ENCODE assay signal across 14 mouse cellular contexts in the genomic region with DNA sequence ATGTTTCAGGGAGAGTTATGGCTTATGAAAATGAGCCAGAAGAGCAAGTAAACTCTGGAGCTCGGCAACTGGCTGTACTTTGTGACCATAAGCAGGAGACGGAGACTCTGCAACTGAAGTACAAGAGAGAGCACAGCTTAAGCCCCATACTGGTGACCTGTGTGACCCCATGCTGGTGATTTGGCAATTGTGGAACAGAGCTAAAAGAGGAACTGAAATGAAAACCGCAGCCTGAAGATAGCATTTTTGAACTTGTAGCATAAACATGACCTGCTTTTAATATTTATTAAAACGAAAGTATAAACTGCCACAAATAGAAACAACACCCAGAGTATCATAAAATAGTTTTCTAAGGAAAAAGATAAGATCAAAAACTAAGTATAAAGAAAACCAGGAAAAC.
A peak's percentile ranks its signal among the peaks of the same experiment; 100 is the strongest.
DNase-seq lines count a peak whose midpoint lies in the region; ATAC-seq and TF ChIP-seq lines count a peak whose summit lies in the region.
"Had no signal": no experiment of that assay in that cellular context is flagged by ENCODE, and none has a peak within 500 bp of the region (broad histone marks: within the 10 kb centered on the region; RNA-seq: fewer than 3 reads in every experiment).

No protein-coding gene starts in this region.

- H3K9me3 ChIP-seq in kidney, postnatal 0 days (replicated peaks; ENCODE audit: low read length), result no peaks in the 10 kb centered on the region
- no peaks in the 10 kb centered on the region for H3K9me3 ChIP-seq in kidney, embryonic 16.5 days (ENCODE audit: low read length)
- no peaks in the 10 kb centered on the region for H3K9me3 ChIP-seq in lung, embryonic 14.5 days (ENCODE audit: low read depth, low read length)
- H3K9me3 ChIP-seq: embryonic facial prominence, embryonic 13.5 days; G1E; hindbrain, embryonic 10.5 days had no signal

- TF ChIP-seq CTCF in kidney, postnatal 0 days (IDR thresholded peaks at IDR 0.05; ENCODE audit: low read depth), result no peak
- TF ChIP-seq CTCF in lung, embryonic 14.5 days (IDR thresholded peaks at IDR 0.05; ENCODE audit: low read depth), result no peak
- TF ChIP-seq CTCF in layer of hippocampus, adult 2 months (conservative IDR thresholded peaks at IDR 0.05), result no peak

- H3K4me2 ChIP-seq in kidney, postnatal 0 days (ENCODE audit: low read length), result no peak overlapping the region
- H3K4me2 ChIP-seq in kidney, embryonic 16.5 days (replicated peaks; ENCODE audit: low read depth, low read length), result no peak overlapping the region
- no peak overlapping the region for H3K4me2 ChIP-seq in lung, embryonic 14.5 days
- H3K4me2 ChIP-seq: embryonic facial prominence, embryonic 13.5 days had no signal

- WGBS in kidney, postnatal 0 days, result 61% methylated on average over 4 of the region's 4 CpGs
- WGBS in kidney, embryonic 16.5 days, result 61% methylated on average over 4 of the region's 4 CpGs
- WGBS in lung, embryonic 14.5 days, result 25% methylated on average over 4 of the region's 4 CpGs

- H3K27me3 ChIP-seq in kidney, postnatal 0 days (ENCODE audit: insufficient read depth, low read length), result no peaks in the 10 kb centered on the region
- H3K27me3 ChIP-seq in kidney, embryonic 16.5 days (ENCODE audit: insufficient read depth, low read length), result no peaks in the 10 kb centered on the region
- H3K27me3 ChIP-seq in lung, embryonic 14.5 days (ENCODE audit: insufficient read depth, low read length), result no peaks in the 10 kb centered on the region
- H3K27me3 ChIP-seq: embryonic facial prominence, embryonic 13.5 days had no signal

- no peak for ATAC-seq in kidney, postnatal 0 days (replicated peaks; ENCODE audit: low FRiP score, low read depth)
- ATAC-seq in kidney, embryonic 16.5 days (ENCODE audit: low FRiP score, low TSS enrichment), result no peak
- ATAC-seq in lung, embryonic 14.5 days (ENCODE audit: insufficient read depth), result peak; percentile 50; the same call in 1 of the 2 replicates

- 0 out of 2 replicates have a peak, but pooled peaks cover 4% of the 10 kb centered on the region for H3K4me1 ChIP-seq in kidney, postnatal 0 days (replicated peaks; ENCODE audit: insufficient read depth, low read length)
- H3K4me1 ChIP-seq in kidney, embryonic 16.5 days (ENCODE audit: insufficient read depth, low read length), result 0 out of 2 replicates have a peak, but pooled peaks cover 7% of the 10 kb centered on the region
- H3K4me1 ChIP-seq in lung, embryonic 14.5 days (ENCODE audit: insufficient read depth), result peaks cover 8% of the 10 kb centered on the region; the same call in 1 of the 2 replicates
- H3K4me1 ChIP-seq: embryonic facial prominence, embryonic 13.5 days had no signal

- no peak overlapping the region for H3K27ac ChIP-seq in kidney, postnatal 0 days
- H3K27ac ChIP-seq in kidney, embryonic 16.5 days (ENCODE audit: low read length), result no peak overlapping the region
- H3K27ac ChIP-seq in lung, embryonic 14.5 days (ENCODE audit: low read depth), result peak overlapping the region; percentile 55; the same call in 1 of the 2 replicates
- H3K27ac ChIP-seq in layer of hippocampus, adult 2 months, result no peak overlapping the region
- H3K27ac ChIP-seq: embryonic facial prominence, embryonic 13.5 days; hindbrain, embryonic 10.5 days had no signal

- H3K4me3 ChIP-seq in kidney, postnatal 0 days (replicated peaks; ENCODE audit: low read depth, low read length), result no peak overlapping the region
- no peak overlapping the region for H3K4me3 ChIP-seq in kidney, embryonic 16.5 days (ENCODE audit: low read length)
- H3K4me3 ChIP-seq in lung, embryonic 14.5 days (ENCODE audit: low read depth, low read length), result no peak overlapping the region
- H3K4me3 ChIP-seq in layer of hippocampus, adult 2 months, result no peak overlapping the region
- H3K4me3 ChIP-seq: embryonic facial prominence, embryonic 13.5 days; hindbrain, embryonic 10.5 days had no signal

- no peaks in the 10 kb centered on the region for H3K36me3 ChIP-seq in kidney, postnatal 0 days (ENCODE audit: insufficient read depth, low read length)
- no peaks in the 10 kb centered on the region for H3K36me3 ChIP-seq in kidney, embryonic 16.5 days (ENCODE audit: insufficient read depth, low read length)
- H3K36me3 ChIP-seq in lung, embryonic 14.5 days (ENCODE audit: insufficient read depth), result no peaks in the 10 kb centered on the region
- H3K36me3 ChIP-seq: embryonic facial prominence, embryonic 13.5 days; G1E; hindbrain, embryonic 10.5 days had no signal

- peak; percentile 60 for DNase-seq in kidney, postnatal 0 days (ENCODE audit: low spot score)
- peak; percentile 50 for DNase-seq in c-Kit-positive CD71-negative TER-119-negative erythroid progenitor cells, embryonic 14.5 days (ENCODE audit: low read depth)
- peak; percentile 76 for DNase-seq in lung, embryonic 14.5 days
- DNase-seq in skeletal muscle tissue, adult 2 months (ENCODE audit: low read depth, low spot score), result peak; percentile 49
- DNase-seq in thymus, adult 18-20 months, result no peak
- DNase-seq in layer of hippocampus, adult 2 months (ENCODE audit: low spot score in 2 of 2), result no peak
- DNase-seq: adrenal gland, postnatal 25 days; cerebellum, adult 2 months; layer of hippocampus, postnatal 36 days; thymus, postnatal 25 days had no signal

- no peak overlapping the region for H3K9ac ChIP-seq in kidney, postnatal 0 days (ENCODE audit: low read depth, low read length)
- H3K9ac ChIP-seq in kidney, embryonic 16.5 days (replicated peaks; ENCODE audit: low read length), result no peak overlapping the region
- H3K9ac ChIP-seq in lung, embryonic 14.5 days, result no peak overlapping the region
- H3K9ac ChIP-seq: embryonic facial prominence, embryonic 13.5 days had no signal

Comparison
In these comparisons a context has a peak if more than half of its experiments do, and no peak if none do; other contexts are left out.
1. DNase-seq: peak in kidney, postnatal 0 days (single experiment), c-Kit-positive CD71-negative TER-119-negative erythroid progenitor cells, embryonic 14.5 days (single experiment), lung, embryonic 14.5 days (single experiment) and skeletal muscle tissue, adult 2 months (single experiment); none in thymus, adult 18-20 months (0 of 2) and layer of hippocampus, adult 2 months (0 of 2).